Mouse (Mus musculus) WW6 (cell line): ENCODE measurements around the gene Zmynd11.

Experiments used
- DNase-seq: peaks from one replicate; pipeline ENCODE4 v3.0.0-alpha.2; 2013; ENCODE audit warnings: low read depth, low spot score

Zmynd11 gene

DNA sequence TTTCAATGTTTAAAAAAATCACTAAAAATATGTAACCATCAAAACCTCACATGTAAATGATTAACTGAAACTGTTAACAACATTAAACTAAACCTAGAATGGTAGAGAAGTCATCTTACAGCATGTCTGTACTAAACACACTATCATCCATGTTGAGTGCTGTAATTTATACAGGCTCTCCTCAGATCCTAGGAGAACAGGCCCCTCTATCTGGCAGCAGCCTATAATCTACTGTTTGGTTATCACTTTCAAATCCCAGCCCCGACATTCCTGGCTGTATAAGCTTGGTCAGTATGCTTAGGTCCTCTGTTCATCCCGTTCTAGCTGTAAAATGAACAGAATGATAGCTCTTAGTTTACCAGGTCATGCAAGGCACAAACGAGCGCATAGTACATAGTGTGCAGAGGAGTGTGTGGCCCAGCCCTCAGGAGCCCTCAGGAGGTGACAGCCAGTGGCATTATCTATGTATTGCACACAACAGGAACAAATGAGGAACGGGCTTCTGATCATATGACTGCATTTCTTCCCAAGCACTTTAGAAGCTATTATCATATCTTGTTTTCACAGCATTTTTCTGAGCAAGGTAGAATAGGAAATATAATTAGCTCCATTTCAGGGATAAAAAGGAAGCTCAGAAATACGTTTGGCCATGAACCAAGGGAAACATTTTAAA, 51.5 kb downstream of the Zmynd11 start:
- no peak for DNase-seq

DNA sequence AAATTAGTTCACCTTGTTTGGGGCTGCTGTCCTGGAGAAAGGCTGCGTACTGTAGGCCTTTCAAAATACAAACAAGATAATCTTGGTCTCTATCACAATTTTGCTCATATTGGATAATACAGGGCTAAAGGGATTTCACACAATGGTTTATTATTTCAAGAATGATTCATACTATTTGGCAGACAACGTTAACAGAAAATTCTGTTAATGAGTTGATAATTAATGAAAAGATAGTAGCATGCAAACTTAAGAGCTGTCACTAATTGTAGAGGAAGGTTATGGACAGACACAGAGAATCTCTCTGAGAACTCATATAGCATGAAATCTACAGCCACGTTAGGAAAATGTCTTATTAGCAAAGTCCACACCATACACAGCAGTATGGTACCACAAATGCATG, 52.2 kb downstream of the Zmynd11 start:
- no peak for DNase-seq

DNA sequence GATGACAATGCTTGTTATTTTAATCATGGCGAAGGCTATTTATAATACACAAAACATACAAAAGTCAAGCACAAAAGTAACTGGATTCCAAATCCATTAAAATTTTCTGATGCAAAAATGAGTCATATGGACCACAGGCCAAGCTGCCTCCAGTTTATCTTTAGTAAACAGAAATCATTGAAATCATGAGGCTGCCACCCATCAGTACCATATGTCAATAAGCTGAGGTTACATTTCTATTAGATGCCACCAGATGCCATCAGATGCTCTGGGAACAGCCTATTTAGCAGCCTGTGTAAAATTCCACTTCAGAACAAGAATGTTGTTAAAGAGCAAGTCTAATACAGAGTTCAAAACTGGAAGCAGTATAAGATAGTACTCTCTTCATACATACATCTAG, 52.7 kb downstream of the Zmynd11 start:
- DNase-seq: no peak

DNA sequence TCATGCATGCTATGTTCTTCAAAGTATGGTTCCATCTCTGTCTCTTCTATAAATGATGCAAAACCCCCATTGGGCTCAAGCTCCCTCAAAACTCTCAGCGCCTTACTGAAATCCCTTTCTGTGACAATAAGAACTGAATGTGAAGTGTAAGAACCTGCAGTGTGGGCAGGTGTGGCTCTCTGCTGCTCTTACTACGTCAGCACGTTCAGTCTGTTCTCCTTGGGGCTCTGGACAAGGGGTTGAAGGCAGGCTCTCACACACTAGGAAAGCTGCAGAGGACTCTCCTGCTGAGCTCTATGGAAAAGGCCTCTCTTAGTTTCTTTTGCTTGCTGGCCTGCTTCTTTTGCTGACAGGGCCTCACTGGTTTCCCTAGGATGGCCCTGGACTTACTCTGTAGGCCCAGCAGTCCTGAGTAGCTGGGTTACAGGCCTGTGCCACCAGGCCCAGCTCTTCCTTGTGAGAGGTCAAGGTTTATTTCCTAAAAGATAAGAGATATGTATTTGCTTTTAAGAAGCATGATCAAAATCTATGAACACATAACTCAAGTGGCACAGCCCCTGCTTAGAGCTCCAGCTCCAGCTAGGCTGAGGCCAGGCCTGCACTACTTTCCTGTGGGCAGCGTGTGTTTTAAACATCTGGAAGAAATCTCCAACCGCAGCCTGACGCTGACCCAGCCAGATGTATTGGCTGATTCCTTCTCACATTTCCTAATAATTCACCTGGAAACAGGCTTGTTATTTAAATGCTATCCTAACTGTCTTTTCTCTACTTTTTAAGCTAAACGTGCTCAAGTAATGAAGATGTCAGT, 56.5 kb downstream of the Zmynd11 start:
- no peak for DNase-seq

DNA sequence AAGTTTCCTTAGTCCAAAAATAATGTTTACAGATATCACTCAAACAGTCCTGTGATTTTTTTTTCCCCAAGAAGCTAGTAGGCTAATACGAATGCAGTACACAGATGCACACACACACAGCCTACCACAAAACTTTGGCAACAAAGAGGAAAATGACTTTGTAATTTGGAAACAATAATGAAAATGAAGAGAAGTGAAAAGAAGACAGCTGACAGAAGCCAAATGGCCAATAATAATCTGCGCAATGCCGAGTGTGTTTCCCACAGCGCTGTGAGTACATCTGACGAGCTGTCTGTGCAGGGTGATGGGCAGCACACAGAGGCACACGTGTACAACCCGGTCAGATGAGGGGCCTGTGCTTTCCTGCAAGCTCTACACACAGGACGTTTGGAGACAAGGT, 58.4 kb downstream of the Zmynd11 start:
- DNase-seq: no peak

DNA sequence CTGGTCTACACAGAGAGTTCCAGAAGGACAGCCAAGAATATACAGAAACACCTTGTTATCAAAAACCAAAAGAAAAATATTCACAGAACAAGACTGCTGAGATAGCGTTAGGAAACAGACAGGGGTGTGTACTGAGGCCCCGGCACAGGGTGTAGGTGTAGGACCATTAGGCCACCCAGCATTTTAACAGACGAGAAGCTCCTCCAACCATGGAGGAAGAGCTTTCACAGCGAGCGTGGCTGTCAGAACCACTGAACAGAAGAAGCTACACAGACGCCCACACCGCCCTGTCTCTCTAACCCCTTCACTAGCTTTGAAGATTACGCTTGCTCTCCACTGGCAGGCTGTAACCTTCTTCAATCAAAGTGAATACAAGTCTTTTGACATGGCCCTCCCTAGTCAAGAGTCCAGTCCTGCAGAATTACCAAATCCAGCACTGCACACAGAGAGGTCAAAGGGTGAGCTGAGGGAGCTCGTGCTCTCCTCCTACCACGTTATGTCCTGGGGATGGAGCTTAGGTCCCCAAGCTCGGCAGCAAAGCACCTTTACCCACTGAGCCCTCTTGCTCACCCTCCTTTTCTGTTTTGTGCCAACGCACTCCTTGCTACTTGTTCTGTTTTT, 62.4 kb downstream of the Zmynd11 start:
- no peak for DNase-seq

DNA sequence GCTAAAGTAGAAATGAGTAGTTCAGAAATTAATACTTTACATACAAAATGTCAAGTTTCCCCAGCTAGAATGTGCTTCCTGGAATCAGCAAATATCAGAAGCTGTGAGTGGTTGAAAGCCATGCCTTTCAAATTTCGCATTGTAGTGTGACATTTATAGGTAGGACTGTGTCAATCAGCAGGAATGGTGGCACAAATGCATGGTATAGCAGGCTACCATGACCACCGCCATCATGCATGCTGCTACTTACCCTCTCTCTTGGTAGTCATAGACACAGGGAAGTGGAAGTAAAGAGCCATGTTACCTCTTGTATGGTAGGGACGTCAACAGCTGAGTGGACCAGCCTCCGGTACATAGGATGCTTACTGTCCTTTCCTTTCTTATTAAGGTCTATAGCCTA, 67.8 kb downstream of the Zmynd11 start:
- no peak for DNase-seq

DNA sequence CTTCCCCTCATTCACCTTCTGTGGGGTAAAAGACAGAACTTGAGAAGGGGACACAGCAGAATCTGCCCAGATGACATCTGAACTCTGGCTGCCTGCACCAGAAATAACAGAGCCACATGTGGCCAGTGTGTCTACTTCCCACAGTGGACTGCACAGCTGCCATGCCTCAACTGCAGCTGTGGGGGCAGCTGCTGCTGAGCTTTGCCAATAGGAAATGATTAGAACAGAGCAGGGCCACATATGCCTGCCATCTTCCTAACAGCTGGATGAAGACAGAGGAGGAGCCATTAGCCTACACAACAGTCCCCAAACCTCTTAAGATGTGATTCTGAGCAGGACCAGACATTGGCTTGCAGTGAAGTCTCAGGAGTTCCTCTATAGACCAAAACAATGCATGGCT, 69.3 kb downstream of the Zmynd11 start:
- no peak for DNase-seq

DNA sequence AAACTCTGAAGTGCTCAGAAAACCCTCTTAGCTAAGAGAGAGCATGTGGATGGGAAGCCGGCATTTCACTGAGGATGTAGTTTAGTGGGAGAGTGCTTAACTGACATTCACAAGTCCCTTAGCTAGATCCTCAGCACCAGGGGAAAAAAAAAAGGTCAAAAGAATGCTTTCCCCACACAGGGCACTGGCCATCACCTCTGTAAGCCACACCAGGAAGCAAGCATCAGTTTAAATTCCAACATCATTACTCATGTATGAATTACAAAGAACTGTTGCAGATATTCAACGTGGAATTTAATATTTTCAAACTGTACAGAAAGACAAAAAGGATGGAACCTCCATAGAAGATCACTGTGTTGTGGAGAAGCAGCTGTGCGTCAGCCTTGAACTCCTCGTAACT, 69.7 kb downstream of the Zmynd11 start:
- no peak for DNase-seq

DNA sequence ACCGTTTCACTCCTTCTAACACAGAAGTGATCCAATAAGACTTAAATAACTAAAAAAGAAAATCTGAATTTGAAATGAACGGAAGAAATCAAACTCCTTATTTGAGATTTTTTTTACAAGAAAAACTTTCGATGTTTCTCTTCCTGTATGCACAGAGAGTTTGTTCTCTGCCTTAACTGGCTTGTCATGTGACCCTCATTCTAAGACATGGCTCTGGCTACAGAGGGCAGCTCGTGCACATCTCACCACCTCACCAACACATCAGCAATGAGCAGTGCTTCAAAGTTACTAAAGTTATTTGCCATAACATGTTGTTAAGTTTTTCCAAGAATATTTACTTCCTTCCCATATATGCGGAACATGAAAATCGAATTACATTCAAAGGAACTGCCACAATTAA, 70.5 kb downstream of the Zmynd11 start:
- no peak for DNase-seq

DNA sequence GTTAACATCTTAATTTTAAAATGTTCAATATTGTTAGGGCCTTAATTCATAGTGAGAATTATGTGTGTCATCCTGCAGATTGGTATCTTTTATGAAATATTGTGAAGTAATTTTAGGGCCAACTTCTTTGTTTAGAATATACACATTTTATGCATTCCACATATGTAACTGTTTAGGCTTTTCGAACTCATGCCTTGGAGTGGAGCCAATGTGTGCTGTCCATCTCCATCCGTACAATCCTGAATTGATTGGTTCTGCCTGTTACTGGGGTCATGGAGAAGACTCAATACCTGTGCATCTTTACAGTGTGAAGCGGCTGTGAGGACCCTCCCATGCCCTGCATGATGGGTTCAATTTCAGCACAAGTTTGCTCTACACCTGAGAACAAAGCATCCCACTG, 72.3 kb downstream of the Zmynd11 start:
- no peak for DNase-seq

DNA sequence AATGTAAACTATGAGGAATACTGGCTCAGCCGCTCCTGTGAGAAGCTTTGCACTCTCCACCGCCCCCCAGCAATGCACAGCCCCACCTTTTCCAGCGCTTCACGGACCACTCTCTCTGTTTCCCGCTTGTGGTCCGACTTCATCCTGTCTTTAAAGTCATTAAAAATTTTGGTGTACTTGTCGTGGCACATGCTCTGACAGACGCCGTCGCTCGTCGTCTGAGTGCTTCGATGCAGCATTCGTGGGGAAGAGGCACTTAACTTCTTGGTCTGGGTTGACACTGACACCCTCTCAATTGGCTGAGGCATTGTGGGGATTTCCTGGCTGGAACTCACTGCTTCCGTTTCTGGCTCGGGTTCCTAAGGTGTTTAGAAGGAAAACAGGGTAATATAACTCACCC, 75.8 kb downstream of the Zmynd11 start:
- DNase-seq: no peak

DNA sequence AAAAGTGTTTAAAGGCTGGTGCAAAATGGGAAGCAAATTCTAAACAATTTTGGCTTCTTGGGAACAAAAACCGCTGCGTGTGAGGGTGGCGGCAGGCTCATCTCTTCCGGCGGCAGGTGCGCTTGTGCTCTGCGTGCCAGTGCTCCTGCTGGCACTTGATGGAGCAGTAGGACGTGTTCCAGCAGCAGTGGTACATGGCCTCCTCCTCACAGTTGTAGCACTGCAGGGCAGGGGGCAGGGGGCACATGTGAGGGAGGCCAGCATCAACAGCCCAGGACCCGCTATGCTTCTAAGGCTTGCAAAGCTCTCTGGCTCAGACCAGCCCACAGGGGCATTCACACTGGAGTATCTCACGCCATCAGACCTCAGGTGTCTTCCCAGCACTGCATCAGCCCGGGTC, 78.4 kb downstream of the Zmynd11 start:
- no peak for DNase-seq

DNA sequence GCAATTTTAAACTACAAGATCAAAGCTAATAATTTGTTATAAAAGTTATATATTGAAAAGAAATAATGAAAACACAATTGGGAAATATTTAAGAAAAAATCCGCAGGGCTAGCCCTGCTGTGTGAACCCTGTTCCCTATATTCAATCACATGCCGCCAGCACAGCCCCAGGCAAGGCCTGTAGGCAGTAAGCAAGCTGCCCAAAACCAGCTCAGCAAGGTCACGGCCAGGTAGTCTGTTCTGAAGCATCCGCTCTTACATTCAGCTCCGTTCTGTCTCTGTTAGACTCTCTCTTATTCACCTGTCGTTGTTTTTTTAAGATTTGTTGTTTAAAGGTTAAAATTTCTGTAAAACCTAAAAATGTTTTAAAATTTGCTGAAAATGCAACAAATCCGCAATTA, 78.9 kb downstream of the Zmynd11 start:
- DNase-seq: no peak

DNA sequence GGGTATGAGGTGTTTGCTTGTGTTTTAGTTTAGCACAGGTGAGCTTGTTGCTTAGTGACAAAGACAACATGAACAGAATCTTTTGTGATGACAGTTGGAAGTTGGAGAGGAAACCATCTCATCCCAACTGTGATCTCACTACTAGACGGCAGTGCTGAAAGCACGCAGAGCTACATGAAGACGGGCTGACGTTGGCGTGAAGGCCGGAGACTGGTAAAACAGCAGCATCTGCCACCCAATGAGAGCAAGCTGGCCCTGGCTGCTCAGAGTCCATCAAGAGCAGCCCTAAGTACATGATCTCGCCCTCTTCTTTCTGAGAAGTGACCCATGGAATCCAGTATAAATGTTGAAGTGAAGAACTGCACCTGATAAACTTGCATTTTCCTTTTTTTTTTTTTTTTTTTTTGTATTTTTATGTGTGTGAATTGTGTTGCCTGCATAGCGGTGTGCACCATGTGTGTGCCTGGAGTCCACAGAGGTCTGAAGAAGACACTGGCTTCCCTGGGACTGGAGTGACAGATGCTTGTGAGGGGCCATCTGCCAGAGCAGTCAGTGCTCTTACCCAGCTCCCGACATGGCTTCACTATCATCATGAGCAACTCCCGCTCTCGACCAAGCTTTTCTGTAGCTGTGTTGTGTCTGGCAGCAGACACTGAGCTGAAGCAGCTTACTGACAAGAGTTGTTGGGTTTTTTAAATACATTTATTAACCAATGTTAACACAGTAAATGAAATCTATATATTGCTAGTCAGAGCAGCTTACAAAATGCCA, 80.8 kb downstream of the Zmynd11 start:
- no peak for DNase-seq

DNA sequence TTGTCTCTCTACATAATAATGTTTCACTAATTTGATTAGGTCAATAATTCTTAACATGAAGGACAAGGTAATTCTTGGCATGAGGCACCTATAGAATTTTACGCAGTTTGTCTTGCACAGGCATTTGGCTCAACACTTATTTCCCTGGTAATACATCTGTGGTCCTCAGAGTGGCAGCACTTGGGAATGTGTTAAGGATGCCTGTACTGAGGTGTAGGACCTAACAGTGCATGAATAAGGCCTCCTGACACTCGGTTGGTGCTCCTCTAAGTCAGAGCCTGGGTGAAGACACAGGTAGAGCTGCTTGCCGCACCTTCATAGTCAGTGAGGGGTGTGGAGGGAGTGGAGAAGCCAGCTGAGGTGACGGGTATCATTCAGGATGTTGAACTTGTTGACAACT, 81.8 kb downstream of the Zmynd11 start:
- DNase-seq: no peak

DNA sequence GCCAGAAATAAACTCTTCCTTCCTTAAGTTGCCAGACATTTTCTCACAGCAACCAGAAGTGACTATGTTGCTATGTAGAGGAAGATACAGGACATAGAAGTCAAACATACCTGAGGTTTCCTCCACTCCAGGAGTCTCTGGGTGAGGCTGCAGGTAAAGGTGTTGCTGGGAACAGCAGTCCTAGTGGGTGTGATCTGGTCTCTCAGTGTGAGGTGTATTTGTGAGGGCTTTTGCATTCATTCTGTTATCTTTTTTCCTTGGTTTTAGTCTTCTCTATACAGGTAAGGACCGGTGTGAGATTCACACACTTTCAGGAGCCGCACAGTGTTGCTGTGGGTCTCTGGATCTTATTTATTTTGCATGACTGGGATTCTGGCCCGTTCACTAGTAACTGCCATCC, 83.6 kb downstream of the Zmynd11 start:
- no peak for DNase-seq

DNA sequence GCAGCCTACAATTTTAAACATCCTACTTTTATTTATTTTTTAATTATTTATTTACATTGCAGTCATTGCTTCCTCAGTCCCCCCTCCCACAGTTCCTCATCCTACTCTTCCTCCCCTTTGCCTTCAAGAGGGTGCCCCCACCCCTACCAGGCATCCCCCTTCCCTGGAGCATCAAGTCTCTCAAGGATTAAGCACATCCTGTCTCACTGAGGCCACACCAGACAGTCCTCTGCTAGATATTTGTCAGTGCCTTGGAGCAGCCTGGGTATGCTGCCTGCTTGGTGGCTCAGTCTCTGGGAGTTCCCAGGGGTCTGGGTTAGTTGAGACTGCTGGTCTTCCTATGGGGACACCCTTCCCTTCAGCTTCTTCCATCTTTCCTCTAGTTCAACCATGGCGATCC, 91.0 kb downstream of the Zmynd11 start:
- no peak for DNase-seq

DNA sequence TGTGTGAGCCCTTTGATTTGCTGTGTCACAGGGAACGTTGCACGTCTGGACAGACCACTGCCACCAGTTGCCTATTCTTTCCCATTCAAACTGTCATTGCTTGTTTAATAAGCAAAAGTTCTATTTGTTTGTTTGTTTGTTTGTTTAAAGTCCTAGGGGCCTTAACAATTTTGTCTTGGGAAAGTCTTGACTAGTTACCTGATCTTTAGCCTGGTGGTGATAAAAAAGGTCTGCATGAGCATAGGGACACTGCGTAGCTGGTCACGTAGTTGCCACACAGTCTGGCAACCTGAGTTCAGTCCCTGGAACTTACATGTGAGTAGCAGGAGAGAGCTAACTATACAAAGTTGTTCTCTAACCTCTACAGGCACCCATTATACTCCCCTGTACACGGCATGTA, 95.9 kb downstream of the Zmynd11 start:
- DNase-seq: no peak

DNA sequence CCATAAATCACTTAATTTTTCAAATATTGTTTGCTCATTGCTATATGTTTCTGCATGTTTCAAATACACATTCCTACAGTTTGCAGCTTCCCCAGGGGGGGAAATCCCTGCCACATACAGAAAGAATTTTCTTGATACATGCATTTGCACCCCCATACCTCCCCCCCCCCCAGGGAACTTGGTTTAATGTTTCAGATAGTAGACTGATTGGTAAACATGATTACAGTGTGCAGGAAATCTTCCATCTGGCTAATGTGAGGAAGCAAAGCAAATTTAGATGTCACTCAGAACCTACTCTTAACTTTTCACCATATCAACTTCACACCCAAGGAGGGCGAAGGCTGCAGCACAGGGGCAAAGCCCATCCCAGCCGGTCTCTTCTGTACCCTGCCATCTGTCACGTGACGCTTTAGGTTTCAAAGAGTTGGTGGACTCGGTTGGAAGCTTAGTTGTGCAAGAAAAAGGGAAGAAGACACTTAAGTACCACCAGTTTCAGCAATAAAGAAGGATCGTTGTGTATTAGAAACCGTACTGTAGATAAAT, 97.1 kb downstream of the Zmynd11 start:
- DNase-seq: no peak

DNA sequence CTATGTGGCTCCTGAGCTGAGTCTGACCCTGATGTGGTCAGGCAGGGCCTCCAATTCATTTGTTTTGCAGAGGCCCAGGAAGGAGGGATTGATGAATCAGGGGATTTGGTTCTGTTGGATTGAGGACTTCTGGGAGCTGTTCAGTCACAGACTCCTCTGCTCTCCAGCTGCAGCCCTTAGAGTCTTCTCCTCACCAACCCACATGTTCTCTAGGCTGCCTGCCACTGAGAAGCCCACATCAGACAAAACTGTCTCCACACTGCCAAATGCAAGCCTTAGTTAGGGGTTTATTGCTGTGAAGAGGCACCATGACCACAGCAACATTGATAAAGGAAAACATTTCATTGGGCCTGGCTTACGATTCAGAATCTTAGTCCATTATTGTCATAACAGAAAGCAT, 101.5 kb downstream of the Zmynd11 start:
- no peak for DNase-seq

DNA sequence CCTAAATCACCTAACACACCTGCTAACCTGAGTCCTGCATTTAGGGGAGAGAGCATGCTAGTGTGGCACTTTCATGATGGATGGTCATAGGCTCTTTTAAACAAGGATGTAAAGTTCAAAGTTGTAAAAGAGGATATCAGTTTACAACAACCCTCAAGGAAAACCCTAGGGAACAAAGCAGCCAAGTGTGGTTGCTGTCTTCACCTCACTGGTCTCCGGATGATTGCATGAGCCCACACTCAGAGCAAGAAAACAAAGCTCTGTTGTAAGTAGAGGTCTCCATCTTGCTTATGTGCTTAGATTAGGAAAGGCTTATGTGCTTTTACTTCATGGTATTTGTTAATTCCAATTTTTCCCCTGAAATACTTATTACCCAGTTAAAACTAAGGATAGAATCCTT, 104.4 kb downstream of the Zmynd11 start:
- DNase-seq: no peak
